Mouse (Mus musculus) lung, postnatal 0 days (tissue): ENCODE data around the gene Smpd4. TPM values are rescaled to one million over a fixed set of nuclear protein-coding genes. Genes with fewer than 3 reads are reported as not detected.
"Not testable (repeated sequence)": the region's sequence is repeated elsewhere in the genome, so short reads cannot be mapped to it uniquely, and the experiment has no call there.

Experiments
- ATAC-seq: fragments of 200-750 bp; cut with Nextera tagmentation; 2 replicates; pipeline ENCODE4 v1.8.0; 2017; ENCODE audit warnings: moderate library complexity
- DNase-seq: peaks from one replicate; pipeline ENCODE4 v3.0.0-alpha.2; 2016; ENCODE audit warnings: low spot score
- H3K27ac ChIP-seq: fragments of 300-500 bp; sonication (generic); 2 replicates; pipeline ENCODE4 v1.5.1; 2014; ENCODE audit warnings: antibody characterized with exemption, mild to moderate bottlenecking, low read length, mixed read lengths
- H3K27me3 ChIP-seq: fragments of 300-500 bp; sonication (generic); replicated peaks from 2 replicates; pipeline ENCODE4 v1.6.1; 2014; ENCODE audit warnings: low read length, mixed read lengths; ENCODE audit not compliant: insufficient read depth
- H3K36me3 ChIP-seq: fragments of 300-500 bp; sonication (generic); 2 replicates; pipeline ENCODE4 v1.6.1; 2014; ENCODE audit warnings: low read length, mixed read lengths; ENCODE audit not compliant: insufficient read depth
- H3K4me1 ChIP-seq: fragments of 300-500 bp; sonication (generic); 2 replicates; pipeline ENCODE4 v1.6.1; 2014; ENCODE audit warnings: antibody characterized with exemption, low read depth, low read length, mixed read lengths; ENCODE audit not compliant: insufficient read depth
- H3K4me2 ChIP-seq: fragments of 300-500 bp; sonication (generic); replicated peaks from 2 replicates; pipeline ENCODE4 v1.6.1; 2014; ENCODE audit warnings: low read depth, mild to moderate bottlenecking, low read length, moderate library complexity, mixed read lengths
- H3K4me3 ChIP-seq: fragments of 300-500 bp; sonication (generic); 2 replicates; pipeline ENCODE4 v1.5.1; 2014; ENCODE audit warnings: low read depth, low read length
- H3K9ac ChIP-seq: fragments of 300-500 bp; sonication (generic); replicated peaks from 2 replicates; pipeline ENCODE4 v1.6.1; 2014; ENCODE audit warnings: low read depth, mild to moderate bottlenecking
- H3K9me3 ChIP-seq: fragments of 300-500 bp; sonication (generic); 2 replicates; pipeline ENCODE4 v1.6.1; 2016; ENCODE audit warnings: low read length, mixed read lengths
- CTCF ChIP-seq: IDR thresholded peaks from 2 replicates; pipeline ENCODE4 v1.5.1; 2016; ENCODE audit warnings: antibody characterized with exemption, mild to moderate bottlenecking
- EP300 ChIP-seq: IDR thresholded peaks from 2 replicates; pipeline ENCODE4 v1.6.1; 2016; ENCODE audit warnings: antibody characterized with exemption, mild to moderate bottlenecking, control low read depth
- WGBS: fragments of 180-500 bp; shearing (Covaris S2); extraction: QIAGEN DNeasy Blood & Tissue Kit; methylation state at CpG from one replicate; pipeline ENCODE4 v1.1.7; 2014; 5-methylcytosine and 5-hydroxymethylcytosine counted together
- polyA plus RNA-seq: library from polyadenylated mRNA; unstranded; fragments of >200 nt; fragmentation: Nextera tagmentation; extraction: Ambion mirVana; gene quantifications from 2 replicates; pipeline ENCODE4 v1.2.1, GENCODE M21; 2015

The Smpd4 gene
- polyA plus RNA-seq, 1 experiment from 2014 or later = 8.8 TPM

DNA sequence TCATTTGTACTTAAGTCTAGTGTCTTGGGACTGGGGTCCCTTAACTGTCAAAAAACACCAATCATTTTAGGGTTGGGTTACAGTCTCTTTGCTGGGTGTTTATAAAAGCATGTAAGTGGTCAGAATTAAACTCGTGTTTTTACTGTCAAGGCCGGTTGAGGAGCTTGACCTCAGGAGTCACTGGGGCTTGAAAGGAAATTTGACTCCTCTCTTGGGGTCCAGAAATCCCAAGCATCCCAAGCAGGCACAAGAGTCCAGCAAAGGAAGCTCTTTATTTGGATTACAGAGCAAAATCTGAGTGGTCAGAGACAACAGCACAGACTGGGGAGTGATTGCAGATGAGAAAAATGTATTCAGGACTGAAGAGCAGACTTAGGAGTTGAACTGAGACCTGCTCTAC lies 28.4 kb upstream of the Smpd4 start:
- Histone ChIP-seq H3K4me1 (no peaks in the 10 kb centered on the region), H3K27me3 (no peaks in the 10 kb centered on the region), H3K9me3 (no peaks in the 10 kb centered on the region), H3K9ac (no peak overlapping the region), H3K4me3 (no peak overlapping the region), H3K36me3 (no peaks in the 10 kb centered on the region), H3K4me2 (no peak overlapping the region), H3K27ac (no peak overlapping the region)
- DNase-seq = no peak
- ATAC-seq = no peak
- 17% methylated on average over 2 of the region's 2 CpGs for WGBS
- TF ChIP-seq CTCF = no peak
- no peak for TF ChIP-seq EP300

DNA sequence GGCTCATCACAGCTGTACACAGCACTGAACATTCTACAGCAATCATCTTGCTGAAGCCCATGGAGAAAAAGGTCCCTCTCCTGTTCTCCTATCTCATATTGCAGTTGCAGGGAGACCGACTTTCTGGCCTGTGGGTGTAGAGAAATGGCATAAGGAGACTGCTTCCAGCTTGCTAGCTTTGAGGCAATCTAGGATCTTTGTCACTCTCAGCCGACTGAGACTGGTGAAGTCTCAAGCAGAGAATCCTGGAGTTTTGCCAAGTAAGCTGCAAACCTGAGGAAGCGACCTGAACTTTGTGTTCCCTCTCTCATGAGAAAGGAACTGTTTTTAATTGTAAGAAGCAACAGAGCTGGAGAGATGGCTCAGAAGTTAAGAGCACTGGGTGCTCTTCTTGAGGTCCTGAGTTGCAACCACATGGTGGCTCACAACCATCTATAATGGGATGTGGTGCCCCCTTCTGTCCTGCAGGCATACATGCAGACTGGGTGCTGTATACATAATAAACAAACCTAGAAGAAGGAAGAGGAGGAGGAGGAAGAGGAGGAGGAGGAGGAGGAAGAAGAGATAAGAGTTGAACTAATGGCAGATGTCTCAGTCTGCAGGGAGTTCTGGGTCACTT lies 18.1 kb upstream of the Smpd4 start:
- no peak overlapping the region for H3K4me2 ChIP-seq
- DNase-seq (no peak), ATAC-seq (no peak)
- H3K27me3 ChIP-seq = no peaks in the 10 kb centered on the region
- TF ChIP-seq CTCF (peak; percentile 49), EP300 (no peak)
- H3K36me3 ChIP-seq = no peaks in the 10 kb centered on the region
- no peak overlapping the region for H3K4me3 ChIP-seq
- no peaks in the 10 kb centered on the region for H3K9me3 ChIP-seq
- 35% methylated on average over 3 of the region's 3 CpGs for WGBS
- no peak overlapping the region for H3K9ac ChIP-seq
- H3K4me1 ChIP-seq = no peaks in the 10 kb centered on the region
- no peak overlapping the region for H3K27ac ChIP-seq

DNA sequence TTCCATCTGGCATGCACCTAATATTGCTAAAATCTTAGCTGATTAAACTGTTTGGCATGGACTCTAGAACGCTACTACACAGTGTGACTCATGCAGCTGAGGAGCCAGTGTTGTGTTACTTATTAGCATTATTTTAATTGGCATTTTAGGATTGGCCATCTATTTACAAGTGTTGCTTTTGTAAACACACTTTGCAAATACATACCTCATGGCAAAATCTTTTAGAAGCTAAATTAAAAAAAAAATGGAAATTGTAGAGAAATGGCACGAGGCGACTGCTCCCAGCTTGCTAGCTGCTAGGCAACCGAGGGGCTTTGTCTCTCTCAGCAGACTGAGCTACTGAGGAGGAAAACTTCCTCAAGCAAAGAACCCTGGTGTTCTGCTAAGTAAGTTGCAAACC lies 14.2 kb upstream of the Smpd4 start:
- no peaks in the 10 kb centered on the region for H3K36me3 ChIP-seq
- H3K4me1 ChIP-seq = no peaks in the 10 kb centered on the region
- no peak overlapping the region for H3K4me2 ChIP-seq
- no peaks in the 10 kb centered on the region for H3K9me3 ChIP-seq
- no peak overlapping the region for H3K27ac ChIP-seq
- TF ChIP-seq CTCF = no peak
- TF ChIP-seq EP300 = no peak
- H3K4me3 ChIP-seq = no peak overlapping the region
- 58% methylated on average over 4 of the region's 4 CpGs for WGBS
- no peaks in the 10 kb centered on the region for H3K27me3 ChIP-seq
- H3K9ac ChIP-seq = no peak overlapping the region
- no peak for DNase-seq
- ATAC-seq = no peak

DNA sequence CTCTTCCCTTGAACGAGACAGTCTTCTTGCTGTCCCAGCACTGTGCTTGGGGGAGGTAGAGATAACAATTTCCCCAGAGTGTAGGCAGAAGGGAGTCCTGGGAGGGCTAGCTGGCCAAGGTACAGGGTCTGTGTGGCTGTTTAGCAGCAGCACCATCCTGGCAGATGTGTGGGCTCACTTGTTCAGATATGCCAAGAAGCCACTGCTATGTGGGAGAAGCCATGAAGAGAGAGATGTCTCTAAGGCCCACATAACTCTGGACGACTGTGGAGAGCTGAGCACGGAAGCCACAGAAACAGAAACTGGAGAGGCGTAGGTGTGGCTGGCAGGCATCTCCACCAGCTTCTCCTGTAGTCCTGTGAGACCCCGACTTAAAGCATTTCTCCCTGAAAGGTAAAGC lies 13.5 kb upstream of the Smpd4 start:
- no peak for DNase-seq
- 65% methylated on average over 5 of the region's 5 CpGs for WGBS
- Histone ChIP-seq H3K27me3 (no peaks in the 10 kb centered on the region), H3K4me2 (no peak overlapping the region), H3K27ac (no peak overlapping the region), H3K9ac (no peak overlapping the region), H3K36me3 (no peaks in the 10 kb centered on the region), H3K4me3 (no peak overlapping the region), H3K9me3 (no peaks in the 10 kb centered on the region), H3K4me1 (no peaks in the 10 kb centered on the region)
- ATAC-seq = no peak
- no peak for TF ChIP-seq EP300
- TF ChIP-seq CTCF = no peak

DNA sequence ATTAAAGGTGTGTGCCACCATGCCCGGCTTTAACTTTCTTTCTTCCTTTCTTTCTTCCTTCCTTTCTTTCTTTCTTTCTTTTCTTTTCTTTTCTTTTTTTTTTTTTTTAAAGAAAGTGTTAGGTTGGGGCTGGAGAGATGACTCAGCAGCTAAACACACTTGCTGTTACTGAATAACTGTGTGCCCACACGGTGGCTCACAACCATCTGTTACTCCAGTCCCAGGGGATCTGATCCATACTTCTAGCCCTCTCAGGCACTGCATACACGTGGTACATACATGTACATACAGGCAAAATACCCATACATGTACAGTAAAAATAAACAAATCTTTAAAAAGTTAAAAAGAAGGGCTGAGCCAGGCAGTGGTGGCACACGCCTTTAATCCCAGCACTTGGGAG lies 7.8 kb upstream of the Smpd4 start:
- TF ChIP-seq CTCF = no peak
- TF ChIP-seq EP300 = no peak
- DNase-seq (no peak), ATAC-seq (no peak)
- no peaks in the 10 kb centered on the region for H3K27me3 ChIP-seq
- H3K36me3 ChIP-seq = no peaks in the 10 kb centered on the region
- H3K9me3 ChIP-seq = no peaks in the 10 kb centered on the region
- 60% methylated on average over 4 of the region's 4 CpGs for WGBS
- H3K4me3 ChIP-seq = no peak overlapping the region
- no peak overlapping the region for H3K4me2 ChIP-seq
- no peaks in the 10 kb centered on the region for H3K4me1 ChIP-seq
- H3K9ac ChIP-seq = no peak overlapping the region
- H3K27ac ChIP-seq = no peak overlapping the region

DNA sequence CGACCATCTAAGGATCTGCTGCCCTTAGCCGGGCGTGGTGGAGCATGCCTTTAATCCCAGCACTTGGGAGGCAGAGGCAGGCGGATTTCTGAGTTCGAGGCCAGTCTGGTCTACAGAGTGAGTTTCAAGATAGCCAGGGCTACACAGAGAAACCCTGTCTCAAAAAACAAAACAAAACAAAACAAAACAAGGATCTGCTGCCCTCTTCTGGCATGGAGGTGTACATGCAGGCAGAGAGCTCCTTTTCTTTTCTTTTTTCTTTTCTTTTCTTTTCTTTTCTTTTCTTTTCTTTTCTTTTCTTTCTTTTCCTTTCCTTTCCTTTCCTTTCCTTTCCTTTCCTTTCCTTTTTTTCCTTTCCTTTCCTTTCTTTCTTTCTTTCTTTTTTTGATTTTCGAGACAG lies 4.4 kb upstream of the Smpd4 start:
- H3K4me2 ChIP-seq, H3K27me3 ChIP-seq, H3K27ac ChIP-seq, DNase-seq, H3K4me3 ChIP-seq, H3K4me1 ChIP-seq, ATAC-seq, H3K9ac ChIP-seq, H3K9me3 ChIP-seq, H3K36me3 ChIP-seq: not testable (repeated sequence)
- TF ChIP-seq CTCF = peak; percentile 65
- WGBS = 92% methylated on average over 6 of the region's 6 CpGs

DNA sequence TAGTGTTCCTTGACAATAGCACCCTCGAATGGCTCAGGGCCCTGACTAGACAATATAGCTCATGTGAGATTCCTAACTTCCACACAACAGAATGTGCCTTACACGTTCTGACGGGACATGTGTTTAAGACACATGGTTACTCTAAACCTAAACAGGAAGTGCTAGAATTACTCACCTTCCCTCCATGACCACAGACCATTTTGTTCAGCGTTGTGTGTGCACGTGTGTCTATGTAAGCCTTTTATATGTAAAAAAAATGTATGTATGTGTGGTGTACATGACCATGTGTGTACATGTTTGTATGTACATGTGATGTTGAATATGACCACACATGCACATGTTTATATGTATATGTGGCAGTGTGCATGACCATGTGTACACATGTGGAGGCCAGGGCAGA lies 2.9 kb upstream of the Smpd4 start:
- ATAC-seq = no peak
- Histone ChIP-seq H3K27me3 (no peaks in the 10 kb centered on the region), H3K4me3 (no peak overlapping the region), H3K4me1 (no peaks in the 10 kb centered on the region; the same call in 1 of the 2 replicates), H3K36me3 (no peaks in the 10 kb centered on the region), H3K9me3 (no peaks in the 10 kb centered on the region), H3K9ac (no peak overlapping the region), H3K4me2 (no peak overlapping the region), H3K27ac (no peak overlapping the region)
- TF ChIP-seq CTCF (no peak), EP300 (no peak)
- no peak for DNase-seq
- 64% methylated on average over 5 of the region's 5 CpGs for WGBS
